Mouse (Mus musculus): ENCODE measurements around the gene Ranbp1.

DNA sequence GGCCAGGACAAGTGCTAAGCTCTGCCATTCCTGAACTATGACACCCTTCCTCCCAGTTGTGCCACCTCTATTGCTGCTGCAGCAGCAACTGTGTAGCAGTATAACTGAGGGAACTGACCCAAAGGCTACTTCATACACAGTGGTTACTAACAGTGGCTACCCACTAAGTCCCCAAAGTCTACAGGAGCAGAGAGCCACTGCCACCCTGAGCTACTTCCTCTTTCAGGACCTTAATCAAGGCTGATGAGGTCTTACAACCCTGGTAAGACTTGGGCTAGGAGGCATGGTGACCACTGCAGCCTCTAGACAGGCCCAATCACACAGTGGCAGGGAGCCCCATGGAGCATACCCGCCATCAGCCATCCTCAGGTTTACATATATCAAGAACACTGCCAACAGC, 46.5 kb downstream of the Ranbp1 start:
- TF ChIP-seq TAL1 (conservative IDR thresholded peaks at IDR 0.05; ENCODE audit: low read depth, low read length) (no peak), CTCF (IDR thresholded peaks at IDR 0.05; ENCODE audit: low read depth, low read length) (no peak), GATA2 (IDR thresholded peaks at IDR 0.05; ENCODE audit: borderline replicate concordance, low read depth, low read length) (no peak), GATA1 (IDR thresholded peaks at IDR 0.05; ENCODE audit: borderline replicate concordance, low read length) (no peak)

Data from G1E (cell line).